Mouse (Mus musculus): ENCODE results near the gene Prr11. TPM values are rescaled to one million over a fixed set of nuclear protein-coding genes. Genes with fewer than 3 reads are reported as not detected.

The Prr11 gene
- total and polyA plus RNA-seq, 3 experiments = 0.18 to 0.36 (median 0.29) TPM

DNA sequence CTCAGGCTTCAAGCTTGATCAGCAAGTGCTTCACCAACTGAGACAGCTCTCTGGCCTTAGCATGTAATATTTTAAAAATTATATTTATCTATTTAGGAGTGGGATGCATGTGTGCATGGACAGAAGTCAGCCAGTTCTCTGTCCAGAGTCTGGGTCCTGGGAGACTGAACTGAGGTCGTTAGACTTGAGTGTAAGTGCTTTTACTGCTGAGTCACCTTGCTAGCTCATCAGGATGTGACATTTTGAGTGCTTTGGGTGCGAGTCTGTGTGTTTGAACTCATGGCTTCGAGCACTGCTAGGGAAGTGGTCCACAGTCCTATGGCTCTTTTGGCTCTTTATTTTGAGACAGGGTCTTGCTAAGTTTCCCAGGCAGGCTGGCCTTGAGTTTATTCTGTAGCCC, 65.5 kb downstream of the Prr11 start:
- no peaks in the 10 kb centered on the region for H3K36me3 ChIP-seq (ENCODE audit: control insufficient read depth, insufficient read depth, low read length)

DNA sequence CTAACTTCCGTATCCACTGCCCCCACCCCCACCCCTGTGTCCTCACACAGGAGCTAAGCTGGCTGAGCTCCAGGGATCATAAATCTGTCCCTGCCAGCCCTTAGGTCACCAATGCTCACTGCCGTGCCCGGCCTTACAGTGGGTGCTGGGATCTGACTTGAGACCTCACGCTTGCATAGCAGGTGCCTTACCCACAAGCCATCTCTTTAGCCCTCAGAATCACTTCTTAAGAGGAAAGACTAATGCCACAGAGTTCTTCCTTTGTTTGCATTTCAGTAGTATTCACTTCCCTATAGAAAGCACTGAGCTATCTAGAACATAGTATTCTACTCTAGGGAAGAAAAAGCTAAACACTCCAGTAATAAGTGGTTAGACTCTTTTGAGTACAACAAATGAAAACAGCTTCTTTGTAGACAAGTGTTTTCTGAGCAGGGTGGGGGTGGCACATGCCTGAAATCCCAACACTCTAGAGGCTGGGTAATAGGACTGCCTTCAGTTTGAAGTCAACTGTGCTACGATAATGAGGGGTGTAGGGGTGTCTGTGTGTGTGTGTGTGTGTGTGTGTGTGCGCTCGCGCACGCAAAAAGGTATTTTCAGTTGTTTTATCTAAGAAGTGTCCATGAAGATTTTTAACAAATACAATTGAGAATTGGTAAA, 69.1 kb downstream of the Prr11 start:
- Histone ChIP-seq H3K36me3 (ENCODE audit: control insufficient read depth, insufficient read depth, low read length) (no peaks in the 10 kb centered on the region), H3K4me3 (no peak overlapping the region), H3K79me2 (replicated peaks; ENCODE audit: control insufficient read depth, insufficient read depth, low read length) (no peaks in the 10 kb centered on the region), H3K27ac (no peak overlapping the region), H3K9ac (ENCODE audit: low read depth, low read length) (no peak overlapping the region), H3K27me3 (ENCODE audit: control insufficient read depth, insufficient read depth, low read length) (no peaks in the 10 kb centered on the region), H3K4me1 (ENCODE audit: control insufficient read depth, insufficient read depth, low read length) (no peaks in the 10 kb centered on the region)
- WGBS = 80% methylated on average over 9 of the region's 9 CpGs
- no peak for TF ChIP-seq POLR2A (IDR thresholded peaks at IDR 0.05; ENCODE audit: insufficient read depth, low read depth, low read length)
- no peak for TF ChIP-seq CTCF (IDR thresholded peaks at IDR 0.05)
- TF ChIP-seq EP300 (IDR thresholded peaks at IDR 0.05; ENCODE audit: insufficient read depth, low read depth, low read length) = no peak
- DNase-seq = no peak
- intact Hi-C loops (cut with DNase I) = no loop called here

More for the DNA sequence above, 65.5 kb downstream of the Prr11 start:
- WGBS = 73% methylated on average over 3 of the region's 3 CpGs
- TF ChIP-seq EP300 (IDR thresholded peaks at IDR 0.05; ENCODE audit: insufficient read depth, low read depth, low read length) = no peak
- TF ChIP-seq CTCF (IDR thresholded peaks at IDR 0.05) = no peak
- no peak for TF ChIP-seq POLR2A (IDR thresholded peaks at IDR 0.05; ENCODE audit: insufficient read depth, low read depth, low read length)
- intact Hi-C loops (cut with DNase I) = no loop called here
- Histone ChIP-seq H3K4me3 (no peak overlapping the region), H3K27me3 (ENCODE audit: control insufficient read depth, insufficient read depth, low read length) (no peaks in the 10 kb centered on the region), H3K79me2 (replicated peaks; ENCODE audit: control insufficient read depth, insufficient read depth, low read length) (no peaks in the 10 kb centered on the region), H3K27ac (no peak overlapping the region), H3K9ac (ENCODE audit: low read depth, low read length) (no peak overlapping the region), H3K4me1 (ENCODE audit: control insufficient read depth, insufficient read depth, low read length) (no peaks in the 10 kb centered on the region)
- no peak for DNase-seq

Small RNA genes lying within 50 kb of the gene (microRNA-seq; reads per million reads assigned to microRNA genes)
- 12.7 to 38.7 reads per million in 2 experiments for gene Mir301

Other genes starting within 250 kb of the Prr11 start
- gene Ypel2, start 115.0 kb downstream of the Prr11 start, total RNA-seq (2021) = 10 to 100 TPM; 11.6 to 26.3 TPM
- gene Ypel2, start 115.0 kb downstream of the Prr11 start, polyA plus RNA-seq (2012; rRNA removed) = 7.9 and 12.2 TPM in 2 replicates
- 10 to 100 TPM; 12.0 to 12.5 TPM for gene Gdpd1, start 34.6 kb downstream of the Prr11 start, total RNA-seq (2021)
- gene Gdpd1, start 34.6 kb downstream of the Prr11 start, polyA plus RNA-seq (2012; rRNA removed) = 7.4 and 12.6 TPM in 2 replicates
- gene Smg8, start 21.9 kb downstream of the Prr11 start, total RNA-seq (2021) = 1 to 10 TPM; 9.1 to 9.2 TPM
- gene Smg8, start 21.9 kb downstream of the Prr11 start, polyA plus RNA-seq (2012; rRNA removed) = 4.8 and 9.1 TPM in 2 replicates
- 10 to 100 TPM; 13.6 to 14.3 TPM for gene Ska2, start 526 bp upstream of the Prr11 start, total RNA-seq (2021)
- gene Ska2, start 526 bp upstream of the Prr11 start, polyA plus RNA-seq (2012; rRNA removed) = 6.5 and 13.7 TPM in 2 replicates
- 1 to 10 TPM; 5.9 to 8.3 TPM for gene Trim37, start 18.4 kb upstream of the Prr11 start, total RNA-seq (2021)
- 1.9 and 4.3 TPM in 2 replicates for gene Trim37, start 18.4 kb upstream of the Prr11 start, polyA plus RNA-seq (2012; rRNA removed)

Data from heart, adult 2 months (tissue).